Mouse (Mus musculus) liver, postnatal 0 days (tissue): ENCODE measurements around the gene Dnah2. TPM values are rescaled to one million over a fixed set of nuclear protein-coding genes. Genes with fewer than 3 reads are reported as not detected.

ENCODE experiments used
- ATAC-seq: fragments of 200-750 bp; cut with Nextera tagmentation; 2 replicates; pipeline ENCODE4 v1.8.0; 2017; ENCODE audit warnings: mild to moderate bottlenecking, moderate library complexity
- DNase-seq: peaks from one replicate; pipeline ENCODE4 v3.0.0-alpha.2; 2016
- H3K27ac ChIP-seq: fragments of 300-500 bp; sonication (generic); 2 replicates; pipeline ENCODE4 v1.5.1; 2014; ENCODE audit warnings: antibody characterized with exemption, moderate library complexity, mild to moderate bottlenecking, low read depth
- H3K27me3 ChIP-seq: fragments of 300-500 bp; sonication (generic); 2 replicates; pipeline ENCODE4 v1.6.1; 2014; ENCODE audit warnings: low read length, control low read depth, mixed read lengths; ENCODE audit not compliant: insufficient read depth
- H3K36me3 ChIP-seq: fragments of 300-500 bp; sonication (generic); replicated peaks from 2 replicates; pipeline ENCODE4 v1.6.1; 2014; ENCODE audit warnings: mild to moderate bottlenecking, control low read depth, low read length, moderate library complexity, mixed read lengths; ENCODE audit not compliant: insufficient read depth
- H3K4me1 ChIP-seq: fragments of 300-500 bp; sonication (generic); 2 replicates; pipeline ENCODE4 v1.6.1; 2014; ENCODE audit warnings: antibody characterized with exemption, mild to moderate bottlenecking, control low read depth; ENCODE audit not compliant: insufficient read depth
- H3K4me2 ChIP-seq: fragments of 300-500 bp; sonication (generic); 2 replicates; pipeline ENCODE4 v1.6.1; 2014; ENCODE audit warnings: low read depth, mild to moderate bottlenecking, low read length, moderate library complexity, mixed read lengths
- H3K4me3 ChIP-seq: fragments of 300-500 bp; sonication (generic); 2 replicates; pipeline ENCODE4 v1.5.1; 2014; ENCODE audit warnings: low read depth, low read length
- H3K9ac ChIP-seq: fragments of 300-500 bp; sonication (generic); replicated peaks from 2 replicates; pipeline ENCODE4 v1.6.1; 2014; ENCODE audit warnings: mild to moderate bottlenecking, moderate library complexity
- H3K9me3 ChIP-seq: fragments of 300-500 bp; sonication (generic); 2 replicates; pipeline ENCODE4 v1.6.1; 2016; ENCODE audit warnings: mild to moderate bottlenecking, control low read depth, low read length, mixed read lengths
- CTCF ChIP-seq: sonication (generic); IDR thresholded peaks from 2 replicates; pipeline ENCODE4 v1.5.1; 2016; ENCODE audit warnings: antibody characterized with exemption, low read depth
- EP300 ChIP-seq: IDR thresholded peaks from 2 replicates; pipeline ENCODE4 v1.6.1; 2016; ENCODE audit warnings: antibody characterized with exemption, low read depth, mild to moderate bottlenecking
- WGBS: fragments of 180-500 bp; shearing (Covaris S2); extraction: QIAGEN DNeasy Blood & Tissue Kit; methylation state at CpG from one replicate; pipeline ENCODE4 v1.1.7; 2014; ENCODE audit not compliant: insufficient replicate concordance; 5-methylcytosine and 5-hydroxymethylcytosine counted together
- polyA plus RNA-seq: library from polyadenylated mRNA; unstranded; fragments of >200 nt; fragmentation: Nextera tagmentation; extraction: Ambion mirVana; gene quantifications from 2 replicates; pipeline ENCODE4 v1.2.1, GENCODE M21; 2015

Gene Dnah2
- polyA plus RNA-seq, 1 experiment from 2014 or later = 0.04 TPM

DNA sequence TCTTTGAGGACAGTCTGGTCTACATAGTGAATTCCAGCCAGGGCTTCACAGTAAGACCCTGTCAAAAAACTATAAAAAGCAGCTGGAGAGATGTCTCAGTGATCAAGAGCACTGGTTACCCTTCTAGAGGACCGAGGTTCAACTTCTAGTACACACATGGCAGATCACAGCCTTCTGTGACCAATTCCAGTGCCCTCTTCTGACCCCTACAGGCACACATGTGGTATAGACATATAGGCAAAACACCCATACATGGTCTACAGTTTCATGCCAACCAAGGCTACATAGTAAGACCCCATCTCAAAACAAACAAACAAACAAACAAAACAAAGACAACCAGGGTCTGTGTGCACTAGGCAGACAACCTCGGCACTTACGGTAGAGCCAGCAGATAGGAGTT is 26.3 kb upstream of the Dnah2 start:
- ATAC-seq (no peak), DNase-seq (no peak)
- Histone ChIP-seq H3K27ac (no peak overlapping the region), H3K9ac (no peak overlapping the region), H3K9me3 (no peaks in the 10 kb centered on the region), H3K4me1 (peaks cover 11% of the 10 kb centered on the region), H3K4me3 (no peak overlapping the region), H3K36me3 (peaks cover 25% of the 10 kb centered on the region), H3K27me3 (no peaks in the 10 kb centered on the region), H3K4me2 (no peak overlapping the region)
- 50% methylated on average over 3 of the region's 3 CpGs for WGBS
- TF ChIP-seq CTCF (peak; percentile 83), EP300 (no peak)

DNA sequence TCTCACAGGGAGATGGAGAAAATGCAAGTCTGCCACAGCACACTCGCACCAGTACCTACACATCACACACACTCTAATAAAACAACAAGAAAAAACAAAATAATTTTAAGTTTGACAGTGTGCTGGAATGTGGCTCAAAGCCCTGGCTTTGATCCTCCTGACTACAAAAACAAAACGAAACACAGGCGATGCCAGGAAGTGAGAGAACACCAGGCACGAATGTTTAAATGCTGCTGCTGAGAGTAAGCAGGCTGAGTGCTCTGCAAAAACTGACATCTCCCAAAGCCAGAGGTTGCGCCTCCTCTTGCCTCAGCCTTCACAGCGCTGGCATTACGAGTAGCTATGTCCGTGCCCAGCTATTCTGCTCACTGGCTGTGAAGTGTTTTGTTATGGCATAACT is 16.2 kb upstream of the Dnah2 start:
- Histone ChIP-seq H3K27me3 (peaks cover 5% of the 10 kb centered on the region), H3K27ac (no peak overlapping the region), H3K9ac (no peak overlapping the region), H3K36me3 (peaks cover 39% of the 10 kb centered on the region), H3K4me3 (no peak overlapping the region), H3K4me1 (peaks cover 3% of the 10 kb centered on the region; the same call in 1 of the 2 replicates), H3K9me3 (no peaks in the 10 kb centered on the region), H3K4me2 (no peak overlapping the region)
- DNase-seq (no peak), ATAC-seq (no peak)
- TF ChIP-seq CTCF = no peak
- no peak for TF ChIP-seq EP300
- 85% methylated on average over 8 of the region's 8 CpGs for WGBS

DNA sequence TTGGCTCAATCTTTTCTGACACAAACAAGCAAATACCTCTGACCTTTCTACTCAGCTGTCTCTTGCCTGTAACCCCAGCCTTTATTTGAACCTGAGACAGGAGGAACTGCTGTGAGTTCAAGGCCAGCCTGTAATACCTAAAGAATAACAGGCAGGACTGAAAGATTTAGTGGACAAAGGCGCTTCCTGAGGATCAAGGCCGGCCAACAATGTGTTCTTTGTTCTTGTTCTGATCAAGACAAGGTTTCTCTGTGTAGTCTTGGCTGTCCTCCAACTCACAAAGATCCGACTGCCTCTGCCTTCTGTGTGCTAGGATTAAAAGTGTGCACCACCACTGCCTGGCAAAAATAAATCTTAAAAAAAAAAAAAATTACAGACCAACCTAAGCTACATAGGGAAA is 15.5 kb upstream of the Dnah2 start:
- no peak for DNase-seq
- Histone ChIP-seq H3K9ac (no peak overlapping the region), H3K4me2 (no peak overlapping the region), H3K4me3 (no peak overlapping the region), H3K9me3 (no peaks in the 10 kb centered on the region), H3K27ac (no peak overlapping the region), H3K36me3 (peaks cover 38% of the 10 kb centered on the region), H3K27me3 (peaks cover 13% of the 10 kb centered on the region), H3K4me1 (peaks cover 3% of the 10 kb centered on the region; the same call in 1 of the 2 replicates)
- TF ChIP-seq CTCF (no peak), EP300 (no peak)
- WGBS = 66% methylated on average over 3 of the region's 3 CpGs
- no peak for ATAC-seq

- H3K4me1 ChIP-seq = peaks cover 9% of the 10 kb centered on the region; the same call in 1 of the 2 replicates
- no peaks in the 10 kb centered on the region for H3K9me3 ChIP-seq
- 87% methylated on average over 13 of the region's 13 CpGs for WGBS
- H3K27ac ChIP-seq = no peak overlapping the region
- no peak for DNase-seq
- no peak for ATAC-seq
- peaks cover 38% of the 10 kb centered on the region for H3K36me3 ChIP-seq
- no peak overlapping the region for H3K4me3 ChIP-seq
- no peak overlapping the region for H3K4me2 ChIP-seq
- H3K9ac ChIP-seq = no peak overlapping the region
- peaks cover 17% of the 10 kb centered on the region for H3K27me3 ChIP-seq
- no peak for TF ChIP-seq EP300
- TF ChIP-seq CTCF = no peak
Measured at GRCm38 (mm10) chr11:69563373-69563772, 14.5 kb upstream of the Dnah2 start.

- H3K9me3 ChIP-seq = no peaks in the 10 kb centered on the region
- no peak overlapping the region for H3K4me3 ChIP-seq
- WGBS = 74% methylated on average over 16 of the region's 16 CpGs
- ATAC-seq (no peak), DNase-seq (no peak)
- peaks cover 31% of the 10 kb centered on the region for H3K36me3 ChIP-seq
- peaks cover 21% of the 10 kb centered on the region for H3K27me3 ChIP-seq
- no peak overlapping the region for H3K9ac ChIP-seq
- no peak overlapping the region for H3K27ac ChIP-seq
- TF ChIP-seq CTCF (no peak), EP300 (no peak)
- H3K4me1 ChIP-seq = peaks cover 9% of the 10 kb centered on the region; the same call in 1 of the 2 replicates
- H3K4me2 ChIP-seq = no peak overlapping the region
Measured at GRCm38 (mm10) chr11:69560896-69561854, 12.3 kb upstream of the Dnah2 start.

GRCm38 (mm10) chr11:69559851-69560765 is 11.2 kb upstream of the Dnah2 start, which contains the start of gene Efnb3:
Gene Efnb3 (minus strand): TSS chr11:69560205.
- Histone ChIP-seq H3K9ac (no peak within 1 kb of the TSS; the same call in 1 of the 2 replicates), H3K27me3 (peaks cover 21% of the 10 kb centered on the region)

More at GRCm38 (mm10) chr11:69559851-69560765, 11.2 kb upstream of the Dnah2 start, which contains the start of gene Efnb3:
- 8% methylated on average over 55 of the region's 59 CpGs for WGBS
- peak within 1 kb of the TSS; percentile 33 for H3K4me3 ChIP-seq
- H3K4me2 ChIP-seq = peak within 1 kb of the TSS; percentile 57
- H3K27ac ChIP-seq = no peak within 1 kb of the TSS
- DNase-seq (no peak), ATAC-seq (no peak; the same call in 1 of the 2 replicates)
- H3K36me3 ChIP-seq = peaks cover 29% of the 10 kb centered on the region
- H3K9me3 ChIP-seq = no peaks in the 10 kb centered on the region
- H3K4me1 ChIP-seq = peaks cover 9% of the 10 kb centered on the region; the same call in 1 of the 2 replicates
- TF ChIP-seq CTCF (no peak), EP300 (no peak)
